Mouse (Mus musculus): ENCODE results near the gene Uck2. TPM values are rescaled to one million over a fixed set of nuclear protein-coding genes. Genes with fewer than 3 reads are reported as not detected.

The Uck2 gene
- 14.8 and 17.6 TPM in 2 replicates for polyA plus RNA-seq (2021; fragmentation: Nextera tagmentation)
- long read RNA-seq, experiment 1, full-length matches to known transcripts = 7 of 15 reads
- long read RNA-seq, experiment 1, partial matches to known transcripts = 2 of 15 reads
- long read RNA-seq, experiment 1, other reads (novel, unspliced or antisense) = 6 of 15 reads
- long read RNA-seq, experiment 2, full-length matches to known transcripts = 21 of 41 reads
- long read RNA-seq, experiment 2, partial matches to known transcripts = 3 of 41 reads
- long read RNA-seq, experiment 2, other reads (novel, unspliced or antisense) = 17 of 41 reads

GRCm38 (mm10) chr1:167285320-167285355 lies at the start of gene Uck2:
Uck2 (minus strand) TSS chr1:167285320.

GRCm38 (mm10) chr1:167308261-167309054 lies 23.3 kb upstream of the Uck2 start, which contains the start of gene Tmco1:
Tmco1 (plus strand) TSS chr1:167308378.

Small RNA genes lying within 50 kb of the gene (microRNA-seq; reads per million reads assigned to microRNA genes)
- not detected for gene Mir6347

Other genes starting within 250 kb of the Uck2 start
- gene Tmco1, start 23.1 kb upstream of the Uck2 start, polyA plus RNA-seq (2021; fragmentation: Nextera tagmentation) = 66.8 and 79.2 TPM in 2 replicates
- 29.1 and 40.1 TPM in 2 replicates for gene Aldh9a1, start 64.7 kb upstream of the Uck2 start, polyA plus RNA-seq (2021; fragmentation: Nextera tagmentation)
- 252 and 269 TPM in 2 replicates for gene Mgst3, start 108.5 kb upstream of the Uck2 start, polyA plus RNA-seq (2021; fragmentation: Nextera tagmentation)
- 0.25 TPM in 1 of 2 replicates, not detected in the other for gene Lrrc52, start 181.5 kb upstream of the Uck2 start, polyA plus RNA-seq (2021; fragmentation: Nextera tagmentation)

Data from layer of hippocampus, adult 6 months (tissue).